Mouse (Mus musculus) CD4-positive, CD25-positive, alpha-beta regulatory T cell, adult 2 months (primary cell): Measurements from ENCODE around the gene Gm10352.
"Not testable (repeated sequence)": the region's sequence is repeated elsewhere in the genome, so short reads cannot be mapped to it uniquely, and the experiment has no call there.

Experiments used
- DNase-seq: peaks from one replicate; pipeline ENCODE4 v3.0.0-alpha.2; 2012; ENCODE audit warnings: low read depth, low spot score

The Gm10352 gene

GRCm38 (mm10) chrY:2900689-2901088, at the start of gene Gm10352:
TSS of gene Gm10352 (plus strand) at chrY:2900989.
- DNase-seq, result not testable (repeated sequence)

GRCm38 (mm10) chrY:2932282-2932681, 31.5 kb downstream of the Gm10352 start, which contains the start of gene Gm29289:
TSS of gene Gm29289 (plus strand) at chrY:2932582.
- not testable (repeated sequence) for DNase-seq
